Mouse (Mus musculus) olfactory bulb, adult 2 months (tissue): ENCODE measurements at regions not wholly inside any gene's neighbourhood (a gene's known extent, or its start where the extent isn't known, plus 50 kb on each side); places are given as distances from the start of the nearest gene placed in this dataset.

Experiments used
- CTCF ChIP-seq: fragments of 200-500 bp; IDR thresholded peaks from 2 replicates; pipeline ENCODE4 v1.5.1; 2012; ENCODE audit warnings: low read depth, mild to moderate bottlenecking, low read length, moderate library complexity; ENCODE audit not compliant: insufficient read depth
- POLR2A ChIP-seq: fragments of 200-500 bp; IDR thresholded peaks from 2 replicates; pipeline ENCODE4 v1.6.1; 2012; ENCODE audit warnings: mild to moderate bottlenecking, low read depth, low read length, moderate library complexity; ENCODE audit not compliant: insufficient read depth

- TF ChIP-seq POLR2A = no peak
- TF ChIP-seq CTCF = no peak
Measured at GRCm38 (mm10) chrX:158984721-158985120, 225.4 kb upstream of the Rps6ka3 start.
